Mouse (Mus musculus) forebrain, embryonic 16.5 days (tissue): ENCODE measurements at regions not wholly inside any gene's neighbourhood (a gene's known extent, or its start where the extent isn't known, plus 50 kb on each side); places are given as distances from the start of the nearest gene placed in this dataset.

Source experiments
- ATAC-seq: fragments of 200-750 bp; cut with Nextera tagmentation; 2 replicates; pipeline ENCODE4 v1.8.0; 2017; ENCODE audit warnings: mild to moderate bottlenecking, moderate library complexity
- H3K27ac ChIP-seq: fragments of 300-500 bp; sonication (generic); 2 replicates; pipeline ENCODE4 v1.5.1; 2014; ENCODE audit warnings: low read length, control low read depth
- H3K27me3 ChIP-seq: fragments of 300-500 bp; sonication (generic); replicated peaks from 2 replicates; pipeline ENCODE4 v1.6.1; 2014; ENCODE audit warnings: low read length; ENCODE audit not compliant: control insufficient read depth, insufficient read depth
- H3K36me3 ChIP-seq: fragments of 300-500 bp; sonication (generic); 2 replicates; pipeline ENCODE4 v1.6.1; 2014; ENCODE audit not compliant: control insufficient read depth, insufficient read depth
- H3K4me1 ChIP-seq: fragments of 300-500 bp; sonication (generic); replicated peaks from 2 replicates; pipeline ENCODE4 v1.6.1; 2014; ENCODE audit warnings: low read length; ENCODE audit not compliant: control insufficient read depth, insufficient read depth
- H3K4me2 ChIP-seq: fragments of 300-500 bp; sonication (generic); 2 replicates; pipeline ENCODE4 v1.6.1; 2014; ENCODE audit warnings: mild to moderate bottlenecking, low read length, control low read depth
- H3K4me3 ChIP-seq: fragments of 300-500 bp; sonication (generic); replicated peaks from 2 replicates; pipeline ENCODE4 v1.5.1; 2014; ENCODE audit warnings: mild to moderate bottlenecking, low read length, control low read depth
- H3K9ac ChIP-seq: fragments of 300-500 bp; sonication (generic); replicated peaks from 2 replicates; pipeline ENCODE4 v1.6.1; 2014; ENCODE audit warnings: low read depth, low read length, control low read depth
- H3K9me3 ChIP-seq: fragments of 300-500 bp; sonication (generic); 2 replicates; pipeline ENCODE4 v1.6.1; 2016; ENCODE audit warnings: low read length; ENCODE audit not compliant: control insufficient read depth
- WGBS: fragments of 180-500 bp; shearing (Covaris S2); extraction: QIAGEN DNeasy Blood & Tissue Kit; methylation state at CpG from one replicate; pipeline ENCODE4 v1.1.7; 2014; 5-methylcytosine and 5-hydroxymethylcytosine counted together

DNA sequence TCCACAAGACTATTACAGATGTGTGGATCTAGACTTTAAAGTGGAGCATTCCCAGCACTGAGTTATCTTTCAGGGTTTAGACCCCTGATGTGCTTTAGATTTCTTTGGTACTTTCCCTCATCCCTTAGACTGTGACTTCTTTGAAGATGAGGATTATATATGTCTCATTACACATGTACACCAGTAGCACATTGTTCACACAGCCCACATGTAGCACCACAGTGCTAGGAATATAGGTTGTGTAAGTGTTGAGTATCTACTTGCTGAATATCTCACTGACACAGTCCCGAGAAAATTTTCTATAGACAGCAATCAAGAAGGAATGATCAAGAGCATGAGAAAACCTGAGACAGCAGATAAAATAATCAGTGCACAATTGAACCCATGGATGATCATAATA, 243.4 kb upstream of the Brinp1 start:
- Histone ChIP-seq H3K4me1 (0 out of 2 replicates have a peak, but pooled peaks cover 2% of the 10 kb centered on the region), H3K36me3 (no peaks in the 10 kb centered on the region), H3K27ac (no peak overlapping the region), H3K27me3 (no peaks in the 10 kb centered on the region), H3K9me3 (no peaks in the 10 kb centered on the region), H3K4me2 (no peak overlapping the region), H3K9ac (no peak overlapping the region), H3K4me3 (no peak overlapping the region)
- WGBS, result 74% methylated on average over 1 of the region's 1 CpGs
- ATAC-seq, result no peak

DNA sequence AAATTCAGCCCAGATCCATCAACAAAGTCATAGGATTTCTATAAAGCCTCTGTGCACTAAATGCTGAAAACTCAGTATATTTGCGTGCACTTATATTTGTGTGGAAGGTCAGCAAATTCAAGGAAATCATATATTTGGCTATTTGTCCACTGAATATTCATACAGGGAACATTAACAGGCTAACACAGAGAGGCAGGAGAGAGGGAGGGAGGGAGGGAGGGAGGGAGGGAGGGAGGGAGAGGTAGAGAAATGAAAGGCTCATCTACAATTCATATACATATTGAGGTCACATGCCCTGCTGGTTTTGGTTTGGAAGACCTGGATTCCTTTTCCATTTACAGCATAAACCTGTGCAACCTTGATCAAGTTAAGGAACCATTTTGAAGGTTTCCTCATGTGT, 241.9 kb upstream of the Brinp1 start:
- WGBS, result 81% methylated on average over 1 of the region's 1 CpGs
- no peaks in the 10 kb centered on the region for H3K27me3 ChIP-seq
- H3K4me1 ChIP-seq, result 0 out of 2 replicates have a peak, but pooled peaks cover 2% of the 10 kb centered on the region
- H3K9me3 ChIP-seq, result no peaks in the 10 kb centered on the region
- no peaks in the 10 kb centered on the region for H3K36me3 ChIP-seq
- no peak overlapping the region for H3K27ac ChIP-seq
- peak overlapping the region; percentile 49; the same call in 1 of the 2 replicates for H3K9ac ChIP-seq
- ATAC-seq, result no peak; the same call in 1 of the 2 replicates
- H3K4me2 ChIP-seq, result peak overlapping the region; percentile 55
- H3K4me3 ChIP-seq, result peak overlapping the region; percentile 43

DNA sequence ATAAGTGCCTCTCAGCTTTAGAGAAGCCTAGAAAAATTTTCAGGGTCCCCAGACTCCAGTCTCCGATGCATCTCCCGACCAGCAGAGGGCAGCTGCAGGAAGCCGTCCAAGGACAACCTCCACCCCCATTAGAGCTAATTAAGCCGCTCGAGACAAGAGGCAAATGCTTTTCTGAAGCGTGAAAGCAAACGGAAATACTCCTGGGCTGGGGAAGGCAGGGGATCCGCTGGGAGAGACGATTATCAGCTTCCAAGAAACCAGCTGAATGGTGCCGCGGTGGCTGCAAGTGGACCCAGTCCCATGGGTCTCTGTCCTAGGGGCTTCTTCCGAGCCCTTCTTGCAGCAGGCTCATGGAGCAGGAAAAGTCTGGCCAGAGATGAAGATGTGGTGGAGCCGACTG, 241.4 kb upstream of the Brinp1 start:
- under 1% methylated on average over 13 of the region's 13 CpGs for WGBS
- 0 out of 2 replicates have a peak, but pooled peaks cover 2% of the 10 kb centered on the region for H3K4me1 ChIP-seq
- peak overlapping the region; percentile 43 for H3K4me3 ChIP-seq
- H3K36me3 ChIP-seq, result no peaks in the 10 kb centered on the region
- peak overlapping the region; percentile 55 for H3K4me2 ChIP-seq
- no peaks in the 10 kb centered on the region for H3K27me3 ChIP-seq
- H3K9me3 ChIP-seq, result no peaks in the 10 kb centered on the region
- H3K9ac ChIP-seq, result peak overlapping the region; percentile 49
- no peak overlapping the region for H3K27ac ChIP-seq
- peak; percentile 96 for ATAC-seq
